Mouse (Mus musculus) telencephalon, adult 2 months (tissue): ENCODE data around the gene Cptp.

Source experiments
- DNase-seq: peaks from one replicate; pipeline ENCODE4 v3.0.0-alpha.2; 2011; ENCODE audit warnings: low read depth, low spot score

Gene Cptp

DNA sequence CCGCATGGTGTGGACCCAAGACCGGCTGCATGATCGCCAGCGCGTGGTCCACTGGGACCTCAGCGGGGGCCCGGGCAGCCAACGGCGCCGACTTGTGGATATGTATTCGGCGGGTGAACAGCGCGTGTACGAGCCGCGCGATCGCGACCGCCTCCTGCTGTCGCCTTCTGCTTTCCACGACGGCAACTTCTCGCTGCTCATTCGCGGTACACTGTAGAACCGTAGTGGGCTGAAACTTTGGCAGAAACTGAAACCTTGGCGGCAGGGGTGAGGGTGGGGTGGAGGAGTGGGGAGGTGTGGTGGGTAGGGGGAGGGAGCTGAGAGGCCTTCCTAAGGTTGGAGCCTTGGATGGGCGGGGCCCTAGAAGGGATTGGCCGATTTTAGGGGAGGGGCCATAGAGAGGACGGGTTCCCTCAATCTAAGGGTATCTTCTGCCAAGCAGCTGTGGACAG is 28.2 kb downstream of the Cptp start:
- no peak for DNase-seq

DNA sequence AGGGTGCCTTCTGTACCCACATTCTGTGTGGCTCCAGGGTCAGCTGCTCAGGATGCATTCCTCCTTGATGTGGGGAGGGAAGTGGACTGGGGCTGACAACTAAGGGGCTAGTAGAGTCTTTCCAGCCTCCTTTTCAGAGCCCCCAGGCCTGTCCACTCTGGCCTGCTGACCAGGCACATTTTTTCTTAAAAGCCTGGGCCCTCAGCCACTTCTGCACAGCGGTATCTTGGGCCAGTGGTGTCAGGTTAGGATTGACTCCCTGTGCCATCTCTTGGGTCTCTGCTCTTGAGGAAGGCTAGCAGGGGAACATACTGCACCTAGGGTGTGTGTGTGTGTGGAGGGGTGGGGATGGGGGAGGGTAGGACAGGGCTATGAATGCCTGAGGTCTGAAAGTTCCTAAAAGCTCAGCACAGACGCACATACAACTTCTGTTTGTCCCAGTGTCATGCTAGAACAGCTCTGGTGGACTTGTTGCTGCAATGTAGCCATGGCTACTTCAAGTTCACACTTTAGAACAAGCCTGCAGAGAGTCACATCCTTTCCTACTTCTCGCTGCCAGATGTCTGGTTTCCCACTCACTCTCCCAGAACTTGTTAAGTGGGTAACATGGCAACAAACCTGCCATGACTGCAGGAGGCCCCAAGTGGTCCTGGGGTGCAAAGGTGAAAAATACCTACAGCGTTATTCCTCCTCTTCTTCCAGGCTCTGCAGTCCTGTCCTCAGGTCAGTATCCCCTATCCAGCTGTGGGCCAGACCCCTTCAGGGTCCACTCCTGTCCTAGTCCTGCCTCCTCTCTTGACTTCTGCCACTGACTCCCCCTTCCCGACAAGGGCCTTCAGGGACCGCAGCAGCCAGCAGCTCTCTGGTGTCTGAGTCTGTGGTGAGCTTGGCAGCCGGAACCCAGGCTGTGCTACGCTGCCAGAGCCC is 28.9 kb downstream of the Cptp start:
- no peak for DNase-seq

DNA sequence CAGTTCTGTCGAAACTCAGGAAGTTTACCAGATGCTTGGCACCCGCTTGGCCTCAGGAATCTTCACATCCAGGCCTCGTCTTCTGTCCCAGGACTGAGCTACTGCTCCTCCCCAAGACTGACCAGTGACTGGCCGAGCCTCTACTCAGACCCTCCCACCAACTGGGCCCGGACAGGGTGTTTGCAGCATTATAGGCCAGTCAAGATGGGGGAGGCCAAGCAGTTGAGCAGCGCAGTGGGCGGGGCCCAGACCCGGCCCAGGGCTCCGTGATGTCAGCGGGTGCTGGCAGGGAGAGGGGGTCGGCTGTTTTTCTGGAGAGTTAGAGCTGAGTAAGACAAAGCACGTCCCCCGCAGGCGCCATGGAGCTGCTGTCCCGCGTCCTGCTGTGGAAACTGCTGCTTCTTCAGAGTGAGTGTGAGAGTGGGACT is 29.7 kb downstream of the Cptp start, which contains the start of gene Mxra8:
TSS of gene Mxra8 (plus strand) at position 198 of the 428 bp plus-strand sequence.
- no peak for DNase-seq

DNA sequence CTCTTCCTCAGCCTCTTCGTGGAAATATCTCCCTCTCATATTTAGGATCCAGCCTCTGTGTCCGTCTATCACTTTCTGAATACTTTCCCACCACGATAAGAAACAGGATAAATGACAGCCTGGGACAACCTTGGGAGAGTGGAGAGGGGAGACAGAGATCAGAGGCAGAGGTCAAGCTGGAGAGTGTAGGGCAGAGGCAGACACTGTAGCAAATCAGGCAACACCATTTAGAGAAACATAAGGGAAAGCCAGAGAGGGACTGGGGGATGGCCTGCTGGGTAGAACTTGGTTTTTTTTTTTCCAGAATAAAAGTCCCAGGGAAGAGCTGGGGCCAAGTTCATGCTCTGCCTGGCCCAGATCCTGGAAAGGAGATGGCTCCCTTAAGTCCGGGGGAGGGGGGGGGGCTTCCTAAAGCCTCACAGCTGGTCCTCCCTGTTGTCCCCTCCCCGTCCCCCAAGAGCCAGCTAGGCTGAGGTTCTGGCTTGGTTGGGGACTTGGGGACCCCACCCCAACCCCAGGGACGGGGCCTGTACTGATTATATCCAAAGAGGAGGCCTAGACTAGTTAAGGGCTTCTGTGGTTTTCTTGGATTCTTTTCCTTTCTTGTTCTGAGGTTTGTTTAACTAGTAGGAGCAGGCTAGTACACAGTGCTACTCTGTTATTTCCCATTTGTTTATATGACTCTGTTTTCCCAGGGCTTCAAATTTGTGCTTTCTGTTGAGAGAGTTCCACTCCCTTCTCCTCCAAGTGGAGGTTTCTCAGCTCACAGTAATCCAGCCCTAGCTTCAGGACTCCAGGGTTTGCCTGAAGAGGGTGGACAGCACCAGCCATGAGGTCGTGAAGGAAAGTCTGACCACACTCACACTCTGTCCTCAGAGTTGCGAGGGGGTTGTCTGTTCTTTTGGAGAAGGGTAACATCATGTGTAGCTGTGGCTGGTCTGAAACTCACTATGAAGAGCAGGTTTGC is 30.8 kb downstream of the Cptp start:
- DNase-seq, result no peak

DNA sequence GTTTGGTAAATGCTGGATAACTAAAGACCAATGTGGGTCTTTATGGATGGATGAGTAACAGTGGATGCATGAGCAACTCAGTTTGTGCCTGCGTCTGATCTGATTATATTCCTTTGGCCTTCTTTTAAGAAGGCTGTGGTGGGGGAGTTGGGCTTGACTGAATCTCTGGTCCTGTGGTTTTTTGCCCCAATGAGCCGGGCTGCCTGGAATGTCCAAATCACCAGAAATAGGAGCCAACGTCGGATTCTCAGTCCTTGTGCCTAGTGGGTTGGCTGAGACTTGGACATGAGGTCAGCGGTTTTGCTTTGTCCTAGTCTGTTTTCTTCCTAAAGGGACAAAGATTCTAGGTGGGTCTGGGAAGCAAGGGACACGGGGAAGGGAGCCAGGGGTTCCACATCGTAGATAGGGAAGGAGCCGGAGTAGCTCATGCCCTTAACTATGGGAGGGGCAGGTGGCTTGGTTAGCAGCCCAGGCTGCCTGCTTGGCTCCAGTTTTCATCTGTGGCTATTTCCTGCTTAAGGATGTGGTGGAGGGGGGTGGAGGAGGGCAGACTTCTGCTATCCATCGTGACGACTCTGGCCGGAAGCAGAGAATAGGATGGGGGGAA is 31.7 kb downstream of the Cptp start:
- DNase-seq, result no peak

DNA sequence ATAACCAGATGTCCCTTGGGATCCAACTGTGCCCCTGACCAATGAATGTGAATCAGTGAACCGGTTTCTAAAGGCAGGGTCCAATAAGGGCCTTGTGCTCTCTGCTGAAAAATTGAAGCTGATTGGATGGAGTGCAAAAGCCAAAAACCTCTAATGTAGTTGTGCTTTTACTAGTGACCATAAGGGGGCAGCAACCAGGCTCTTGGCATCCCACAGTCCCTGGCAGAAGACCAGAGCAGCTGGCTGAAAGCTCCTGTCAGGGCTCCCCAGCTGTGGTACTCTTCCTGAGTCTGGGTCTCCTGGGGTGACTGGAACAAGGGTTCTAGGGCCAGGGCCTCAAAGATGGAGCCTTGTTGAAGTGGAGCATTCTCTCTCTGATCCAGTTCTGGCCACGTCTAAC is 35.4 kb downstream of the Cptp start:
- DNase-seq, result peak; percentile 61

DNA sequence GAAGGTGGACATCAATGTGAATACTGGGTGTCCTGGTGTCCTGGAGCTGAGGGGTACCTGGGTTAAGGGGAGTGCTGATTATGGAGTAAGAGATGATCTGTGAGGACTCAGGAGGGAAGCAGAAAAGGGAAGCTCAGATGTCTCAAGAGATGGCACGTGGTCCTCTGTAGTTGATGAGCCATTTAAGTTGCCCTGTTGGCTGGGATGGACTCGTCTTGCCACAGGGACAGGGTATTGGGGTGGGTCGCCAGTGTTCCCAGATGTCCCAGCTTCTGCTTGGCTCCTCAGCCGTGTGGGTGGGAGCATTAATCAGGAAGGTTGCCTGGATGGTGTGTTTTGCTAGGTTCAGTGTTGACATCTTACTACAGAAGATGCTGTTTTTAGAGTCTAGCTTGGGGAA is 36.0 kb downstream of the Cptp start:
- DNase-seq, result no peak

DNA sequence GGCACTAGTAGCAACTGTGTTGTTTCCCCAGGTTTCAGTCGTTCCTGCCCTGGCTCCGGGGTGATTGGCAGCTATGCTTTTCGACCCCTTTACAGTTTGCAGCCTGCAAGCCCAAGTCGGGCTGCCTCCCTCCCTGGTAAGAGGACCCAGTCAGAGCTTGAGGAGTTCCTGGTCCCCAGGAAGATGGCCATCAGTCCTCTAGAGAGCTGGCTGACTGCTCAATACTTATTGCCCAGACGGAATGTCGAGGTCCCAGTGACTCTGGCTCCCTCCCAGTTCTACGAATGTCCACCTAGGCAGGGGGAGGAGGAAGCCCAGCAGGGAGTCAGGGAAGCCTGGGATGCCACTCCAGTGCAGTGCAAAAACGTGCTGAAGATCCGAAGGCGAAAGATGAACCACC is 36.9 kb downstream of the Cptp start:
- DNase-seq, result no peak

DNA sequence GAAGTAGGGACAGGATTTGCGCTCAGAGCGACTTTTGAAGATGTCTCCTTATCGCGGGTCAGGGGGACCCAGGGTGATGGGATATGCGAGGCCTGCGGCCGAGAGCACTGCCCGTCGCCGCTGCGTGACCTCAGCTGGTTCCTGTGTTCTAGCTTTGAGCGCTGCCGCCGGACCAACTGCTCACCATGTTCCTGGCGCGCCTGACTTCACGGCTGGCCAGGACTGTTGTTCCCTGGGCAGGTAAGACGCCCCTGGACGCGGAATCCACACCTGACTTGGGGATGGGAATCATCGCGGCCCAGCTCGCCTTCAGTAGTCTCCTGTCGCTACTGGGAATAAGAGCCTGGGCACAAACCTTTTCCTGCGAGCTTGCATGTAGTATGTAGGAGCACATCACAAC is 37.4 kb downstream of the Cptp start:
- DNase-seq, result no peak

DNA sequence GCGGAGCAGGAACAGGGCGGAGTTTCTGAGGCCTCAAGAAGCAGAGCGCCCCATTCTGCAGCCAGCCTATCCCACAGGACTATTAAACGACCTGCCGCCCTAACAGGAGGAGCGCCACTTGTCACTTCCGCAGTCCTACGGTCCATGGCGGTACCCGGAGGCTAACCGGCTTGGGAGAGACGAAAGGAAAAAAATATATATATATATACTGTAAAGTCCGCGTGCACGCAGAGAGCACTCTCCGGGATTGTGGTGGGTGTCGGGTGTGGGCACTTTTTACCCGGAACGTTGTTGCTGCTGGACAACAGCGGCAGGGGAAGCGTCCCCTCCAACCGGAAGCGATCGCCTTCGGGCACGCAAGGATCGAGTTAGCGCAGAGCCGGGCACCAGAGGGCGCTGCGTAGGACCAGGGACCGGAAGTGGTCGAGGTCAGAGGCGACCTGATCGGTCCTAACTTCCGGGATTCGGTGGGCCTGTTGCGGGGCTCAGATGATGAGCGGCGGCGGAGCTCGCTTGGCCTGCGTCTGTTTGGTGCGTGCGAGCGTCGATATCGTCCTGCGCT is 38.0 kb downstream of the Cptp start, which contains the start of gene Aurkaip1:
TSS of gene Aurkaip1 (plus strand) at position 68 of the 562 bp plus-strand sequence.
- DNase-seq, result peak; percentile 97

DNA sequence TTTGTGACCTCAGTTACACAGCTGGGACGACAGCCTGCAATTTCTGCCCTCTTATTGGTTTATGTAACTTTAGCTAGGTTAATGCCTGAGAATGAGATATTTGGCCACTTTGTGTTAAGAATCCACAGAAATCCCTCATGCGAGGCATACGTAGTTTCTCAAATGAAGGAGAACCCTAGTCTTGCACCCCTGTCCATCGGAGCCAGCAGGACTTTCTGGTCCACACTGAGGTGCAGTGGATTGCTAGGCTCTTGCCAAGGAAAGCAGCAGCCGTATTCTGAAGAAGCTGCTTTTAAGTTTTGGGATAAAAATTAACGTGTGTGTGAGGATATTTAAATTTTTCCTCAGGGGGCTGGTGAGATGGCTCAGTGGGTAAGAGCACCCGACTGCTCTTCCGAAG is 38.6 kb downstream of the Cptp start:
- DNase-seq, result no peak

DNA sequence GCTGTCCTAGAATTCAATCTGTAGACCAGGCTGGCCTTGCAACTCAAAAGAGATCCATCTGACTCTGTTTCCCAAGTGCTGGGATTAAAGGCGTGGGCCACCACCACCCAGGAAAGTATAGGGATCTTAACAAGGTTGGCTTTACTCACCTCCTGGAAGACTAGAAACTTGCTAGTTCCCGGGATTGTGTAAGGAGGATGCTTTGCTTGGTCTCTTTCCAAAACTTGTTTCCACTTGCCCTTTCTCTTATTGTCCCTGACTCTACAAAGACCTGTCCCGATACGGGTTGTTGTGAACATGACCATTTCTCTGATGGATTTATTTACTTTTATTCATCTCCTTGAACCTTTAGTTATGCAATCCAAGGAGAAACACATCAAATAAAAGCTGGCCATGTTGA is 39.4 kb downstream of the Cptp start:
- DNase-seq, result no peak

DNA sequence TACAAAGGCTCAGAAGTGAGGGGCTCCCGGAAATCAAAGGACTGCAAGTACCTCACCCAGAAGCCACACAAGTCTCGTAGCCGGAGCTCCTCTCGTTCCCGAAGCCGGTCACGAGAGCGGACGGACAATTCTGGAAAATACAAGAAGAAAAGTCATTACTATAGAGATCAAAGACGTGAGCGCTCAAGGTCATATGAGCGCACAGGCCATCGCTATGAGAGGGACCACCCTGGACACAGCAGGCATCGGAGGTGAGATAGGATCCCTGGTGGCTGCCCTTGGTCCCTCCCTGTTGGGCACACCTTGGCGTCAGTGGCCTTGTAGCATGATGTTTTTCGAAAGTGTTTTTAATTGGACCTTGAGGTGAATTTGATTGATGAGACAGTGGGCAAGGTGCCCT is 45.8 kb downstream of the Cptp start:
- no peak for DNase-seq

DNA sequence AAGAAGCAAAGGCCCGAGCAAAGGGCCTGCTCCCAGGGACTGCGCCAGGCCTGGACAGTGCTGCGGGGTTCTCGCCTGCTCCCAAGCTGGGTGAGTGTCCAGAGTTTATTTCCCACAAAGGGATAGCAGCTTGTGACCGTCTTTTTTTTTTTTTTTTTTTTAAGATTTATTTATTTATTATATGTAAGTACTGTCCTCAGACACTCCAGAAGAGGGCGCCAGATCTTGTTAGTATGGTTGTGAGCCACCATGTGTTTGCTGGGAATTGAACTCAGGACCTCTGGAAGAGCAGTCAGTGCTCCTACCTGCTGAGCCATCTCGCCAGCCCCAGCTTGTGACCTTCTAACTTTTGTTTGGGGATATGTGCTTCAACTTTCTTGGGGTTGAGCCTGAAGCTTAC is 48.2 kb downstream of the Cptp start:
- DNase-seq, result no peak

DNA sequence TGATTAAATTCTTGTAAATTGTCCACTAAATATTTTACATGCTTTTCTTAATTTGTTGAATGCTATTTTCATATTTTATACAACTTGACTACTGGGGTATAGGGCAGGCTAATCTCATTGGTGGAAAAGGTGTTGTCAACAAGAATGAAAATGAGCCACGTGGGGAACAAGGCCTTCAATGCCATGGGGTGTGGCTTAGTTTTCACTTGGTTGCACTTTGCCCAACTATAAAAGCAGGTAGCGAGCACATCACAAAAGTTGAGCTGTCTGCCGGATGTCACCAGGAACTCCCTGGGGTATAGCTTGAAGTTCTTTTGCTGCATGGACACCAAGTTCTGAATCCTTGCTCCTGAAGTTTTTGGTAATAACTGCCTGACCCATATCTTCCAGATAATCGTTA is 51.7 kb downstream of the Cptp start:
- no peak for DNase-seq
